Mouse (Mus musculus): Measurements from ENCODE around the gene Mrpl45. TPM values are rescaled to one million over a fixed set of nuclear protein-coding genes. Genes with fewer than 3 reads are reported as not detected.
A peak's percentile ranks its signal among the peaks of the same experiment; 100 is the strongest.

Mrpl45 gene
- polyA plus RNA-seq, 1 experiment from 2014 or later, result 44.6 TPM

DNA sequence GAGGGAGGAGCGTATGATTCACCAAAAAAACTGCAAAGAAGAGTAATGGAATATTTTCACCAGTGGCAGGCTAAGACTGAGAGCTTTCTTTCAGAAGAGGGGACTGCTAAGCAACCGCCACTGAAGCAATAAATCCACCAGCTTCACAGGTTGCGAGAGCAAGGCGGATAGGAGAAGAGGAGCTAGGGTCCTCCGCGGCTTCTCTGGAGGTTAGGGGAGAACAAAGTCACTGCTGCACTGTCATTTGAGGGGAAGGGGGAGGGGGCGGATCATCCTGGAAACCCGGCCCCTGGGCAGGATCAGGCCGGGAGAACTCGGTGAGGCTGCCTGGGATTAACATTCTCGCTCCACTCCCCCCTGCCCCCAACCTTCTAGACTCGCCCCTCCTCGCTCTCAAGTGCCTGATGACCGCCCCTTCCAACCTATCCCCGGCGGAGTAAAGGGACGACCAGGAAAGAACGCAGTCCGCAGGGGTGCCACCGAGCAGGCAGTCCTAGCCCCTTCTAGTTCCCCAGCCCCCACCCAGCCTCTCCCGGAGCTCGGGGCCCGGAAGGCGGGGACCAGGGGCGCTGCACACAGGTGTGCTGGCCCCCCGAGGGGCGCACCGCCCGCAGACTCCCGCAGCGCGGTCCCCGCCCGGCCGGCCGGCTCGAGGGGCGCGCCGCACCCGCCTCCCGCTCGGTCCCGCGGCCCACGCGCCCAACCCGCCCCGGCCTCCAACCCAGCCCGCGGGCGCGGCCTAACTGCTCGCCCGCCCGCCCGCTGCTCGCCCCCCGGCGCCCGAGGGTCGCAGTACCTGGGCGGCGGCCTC lies 35.9 kb upstream of the Mrpl45 start:
- Histone ChIP-seq H3K4me3 (peak overlapping the region; percentile 100), H3K27me3 (no peaks in the 10 kb centered on the region), H3K4me2 (peak overlapping the region; percentile 79), H3K9me3 (no peaks in the 10 kb centered on the region), H3K4me1 (peaks cover 21% of the 10 kb centered on the region), H3K9ac (peak overlapping the region; percentile 100), H3K27ac (peak overlapping the region; percentile 98), H3K36me3 (no peaks in the 10 kb centered on the region)
- peak; percentile 82 for ATAC-seq (ENCODE audit: borderline replicate concordance, extremely low read depth, low FRiP score, low TSS enrichment)
- WGBS, result under 1% methylated on average over 54 of the region's 64 CpGs

DNA sequence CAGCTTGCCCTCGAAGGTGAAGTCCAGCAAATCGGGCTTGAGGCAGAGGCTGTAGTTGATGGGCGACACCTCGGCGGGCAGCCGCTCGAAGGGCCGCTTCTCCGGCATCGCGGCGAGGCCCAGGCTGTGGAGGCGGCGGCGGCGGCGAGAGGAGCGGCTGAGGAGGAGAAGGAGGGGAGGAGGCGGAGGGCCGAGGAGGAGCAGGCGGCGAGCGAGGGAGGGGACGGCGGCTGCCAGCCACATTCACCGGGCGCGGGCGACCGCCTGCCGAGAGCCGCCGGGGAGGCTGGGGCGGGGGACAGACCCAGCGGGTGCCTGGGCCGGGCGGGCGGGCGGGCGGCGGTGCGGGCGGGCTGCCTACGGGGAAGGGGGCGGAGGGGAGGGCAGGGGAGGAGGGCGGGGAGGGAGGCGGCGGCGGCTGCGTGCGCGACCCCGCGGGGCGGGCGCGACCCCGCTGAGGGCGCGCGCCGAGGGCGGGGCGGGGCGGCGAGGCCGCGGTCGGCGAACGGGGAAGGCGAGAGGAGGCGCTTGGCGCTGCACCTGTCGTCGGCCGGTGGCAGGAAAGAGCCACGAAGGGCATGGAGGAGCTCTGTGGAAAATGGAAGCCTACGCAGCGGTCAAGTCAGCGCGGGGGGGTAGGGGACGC lies 35.2 kb upstream of the Mrpl45 start, which contains the start of gene Npepps:
TSS of gene Npepps (minus strand) at position 423 of the 646 bp plus-strand sequence.
- H3K4me3 ChIP-seq, result peak within 1 kb of the TSS; percentile 100
- peak; percentile 84 for ATAC-seq (ENCODE audit: borderline replicate concordance, extremely low read depth, low FRiP score, low TSS enrichment)

DNA sequence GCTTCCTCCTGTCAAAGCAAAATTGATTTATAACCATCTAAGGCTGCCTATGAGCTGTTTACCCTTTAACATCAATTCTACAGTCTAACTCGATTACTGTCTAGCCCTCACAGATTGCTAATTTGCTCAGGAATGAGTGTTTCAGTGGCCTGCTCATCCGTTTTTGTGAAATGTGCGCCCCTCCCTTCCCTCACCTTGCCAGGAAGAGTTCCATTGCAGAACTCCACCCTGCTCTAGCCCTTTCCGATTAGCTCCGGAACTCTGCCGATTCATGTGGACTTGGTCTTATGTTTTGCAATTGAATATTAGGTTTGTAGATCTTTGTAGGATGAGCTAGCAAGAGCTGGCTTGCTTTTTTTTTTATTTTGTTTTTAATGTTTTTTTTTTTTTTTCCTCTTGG lies 33.3 kb upstream of the Mrpl45 start:
- Histone ChIP-seq H3K4me2 (no peak overlapping the region), H3K4me1 (peaks cover 21% of the 10 kb centered on the region), H3K36me3 (no peaks in the 10 kb centered on the region), H3K27ac (no peak overlapping the region), H3K4me3 (no peak overlapping the region), H3K27me3 (no peaks in the 10 kb centered on the region), H3K9me3 (no peaks in the 10 kb centered on the region), H3K9ac (no peak overlapping the region)
- ATAC-seq (ENCODE audit: borderline replicate concordance, extremely low read depth, low FRiP score, low TSS enrichment), result no peak
- 71% methylated on average over 6 of the region's 6 CpGs for WGBS

More for the DNA sequence above, 35.2 kb upstream of the Mrpl45 start, which contains the start of gene Npepps:
- peak within 1 kb of the TSS; percentile 98 for H3K27ac ChIP-seq
- no peaks in the 10 kb centered on the region for H3K9me3 ChIP-seq
- H3K4me2 ChIP-seq, result peak within 1 kb of the TSS; percentile 79
- H3K4me1 ChIP-seq, result peaks cover 21% of the 10 kb centered on the region
- peak within 1 kb of the TSS; percentile 100 for H3K9ac ChIP-seq
- 1% methylated on average over 61 of the region's 83 CpGs for WGBS
- no peaks in the 10 kb centered on the region for H3K27me3 ChIP-seq
- no peaks in the 10 kb centered on the region for H3K36me3 ChIP-seq

DNA sequence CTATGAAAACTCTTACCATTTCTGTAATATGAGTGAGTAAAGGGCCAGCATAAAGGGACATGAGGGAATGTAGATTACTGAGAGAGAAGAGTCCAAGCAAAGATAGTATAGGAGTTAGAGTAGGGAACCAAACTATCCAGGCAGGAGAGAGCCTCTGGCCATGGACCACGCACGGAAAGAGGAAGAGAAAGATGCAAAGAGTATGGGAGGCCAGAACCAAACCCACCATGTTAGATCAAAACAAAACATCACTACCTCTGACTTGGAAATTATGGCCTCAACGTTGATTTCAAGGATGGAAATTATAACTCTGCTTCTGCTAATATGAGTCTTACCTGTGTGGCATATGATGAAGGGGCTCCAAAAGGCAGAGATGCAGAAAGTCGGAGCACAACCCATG lies 30.7 kb upstream of the Mrpl45 start:
- Histone ChIP-seq H3K36me3 (no peaks in the 10 kb centered on the region), H3K4me1 (0 out of 2 replicates have a peak, but pooled peaks cover 6% of the 10 kb centered on the region), H3K4me2 (no peak overlapping the region), H3K27me3 (no peaks in the 10 kb centered on the region), H3K4me3 (no peak overlapping the region), H3K9ac (no peak overlapping the region), H3K27ac (no peak overlapping the region), H3K9me3 (no peaks in the 10 kb centered on the region)
- no peak for ATAC-seq (ENCODE audit: borderline replicate concordance, extremely low read depth, low FRiP score, low TSS enrichment)
- WGBS, result 69% methylated on average over 4 of the region's 4 CpGs

DNA sequence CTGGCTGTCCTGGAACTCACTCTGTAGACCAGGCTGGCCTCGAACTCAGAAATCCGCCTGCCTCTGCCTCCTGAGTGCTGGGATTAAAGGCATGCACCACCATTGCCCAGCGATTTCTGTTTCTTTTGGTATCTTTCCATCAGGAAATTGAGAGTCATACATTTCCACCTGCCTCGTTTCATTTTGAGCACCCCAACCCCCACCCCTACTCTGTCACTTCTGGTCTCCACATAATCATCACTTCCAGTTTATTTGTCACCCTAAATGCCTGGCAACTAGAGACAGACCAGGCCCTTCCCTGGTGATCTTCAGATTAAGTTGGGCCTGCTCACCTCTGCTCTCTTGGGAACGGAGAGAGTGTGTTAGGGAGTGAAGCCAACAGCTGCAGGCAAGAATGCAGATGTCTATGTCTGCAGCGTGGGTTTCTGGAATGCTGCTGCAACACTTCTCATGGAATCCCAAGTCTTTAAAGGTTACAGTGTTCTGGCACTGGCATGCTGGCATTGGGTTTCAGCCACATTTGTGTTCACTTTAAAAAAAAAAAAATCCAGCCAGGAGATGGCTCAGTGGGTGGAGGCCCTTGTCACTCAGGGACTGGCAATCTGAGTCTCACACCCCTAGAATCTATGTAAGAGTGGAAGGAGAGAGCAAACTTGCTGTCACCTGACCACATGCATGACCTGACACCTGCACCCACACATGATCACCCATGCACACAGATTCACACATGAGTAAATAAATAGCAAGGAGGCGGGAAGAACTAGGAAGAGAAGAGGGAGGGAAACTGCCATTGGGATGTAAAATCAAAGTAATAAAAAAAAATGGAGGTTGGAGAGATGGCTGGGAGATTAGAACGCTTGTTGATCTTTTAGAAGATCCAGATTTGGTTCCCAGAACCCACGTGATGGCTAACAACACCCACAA lies 29.4 kb upstream of the Mrpl45 start:
- Histone ChIP-seq H3K4me1 (0 out of 2 replicates have a peak, but pooled peaks cover under 1% of the 10 kb centered on the region), H3K9ac (no peak overlapping the region), H3K36me3 (no peaks in the 10 kb centered on the region), H3K9me3 (no peaks in the 10 kb centered on the region), H3K4me2 (no peak overlapping the region), H3K27me3 (no peaks in the 10 kb centered on the region), H3K4me3 (no peak overlapping the region), H3K27ac (no peak overlapping the region)
- 60% methylated on average over 9 of the region's 9 CpGs for WGBS
- no peak for ATAC-seq (ENCODE audit: borderline replicate concordance, extremely low read depth, low FRiP score, low TSS enrichment)

DNA sequence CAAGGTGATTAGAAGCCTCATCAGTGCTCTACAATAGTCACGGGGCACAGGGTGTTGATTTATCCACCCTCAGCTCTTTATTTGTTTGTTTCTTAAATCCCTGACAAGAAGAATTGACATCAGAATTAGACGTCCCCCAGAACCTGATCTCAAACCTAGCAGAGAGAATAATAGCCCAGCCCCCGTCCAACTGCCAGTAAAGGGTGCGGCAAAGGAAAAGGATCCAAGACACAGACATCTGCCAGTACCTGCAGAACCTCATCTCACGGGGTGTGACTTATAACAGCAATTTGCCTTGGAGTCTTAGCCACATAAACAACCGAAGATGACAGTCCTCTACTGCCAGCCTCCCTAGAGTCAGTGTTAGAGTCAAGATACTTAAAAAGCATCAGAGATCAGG lies 28.5 kb upstream of the Mrpl45 start:
- Histone ChIP-seq H3K27ac (no peak overlapping the region), H3K9ac (no peak overlapping the region), H3K27me3 (no peaks in the 10 kb centered on the region), H3K4me3 (no peak overlapping the region), H3K4me1 (no peaks in the 10 kb centered on the region), H3K9me3 (no peaks in the 10 kb centered on the region), H3K4me2 (no peak overlapping the region), H3K36me3 (no peaks in the 10 kb centered on the region)
- ATAC-seq (ENCODE audit: borderline replicate concordance, extremely low read depth, low FRiP score, low TSS enrichment), result no peak
- WGBS, result 37% methylated on average over 6 of the region's 6 CpGs

DNA sequence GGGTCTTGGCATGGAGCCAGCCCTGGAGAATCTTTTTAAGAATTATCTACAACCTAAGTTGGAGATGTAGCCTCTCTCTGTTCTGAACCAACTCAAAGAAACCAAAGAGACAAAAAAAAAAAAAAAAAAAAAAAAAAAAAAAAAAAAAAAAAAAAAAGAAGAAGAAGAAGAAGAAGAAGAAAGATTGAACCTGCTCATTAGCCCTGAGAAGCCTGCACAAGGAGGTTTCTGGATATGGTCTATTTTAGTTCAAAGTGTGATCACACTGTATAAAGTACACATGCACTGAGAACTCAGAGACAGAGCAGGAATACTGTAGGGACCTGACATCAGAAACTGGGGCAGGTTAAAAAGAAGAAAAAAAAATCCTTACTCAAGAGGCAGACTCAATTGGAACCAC lies 27.9 kb upstream of the Mrpl45 start:
- H3K4me3 ChIP-seq, result no peak overlapping the region
- H3K9ac ChIP-seq, result no peak overlapping the region
- H3K9me3 ChIP-seq, result no peaks in the 10 kb centered on the region
- H3K4me1 ChIP-seq, result no peaks in the 10 kb centered on the region
- no peak overlapping the region for H3K27ac ChIP-seq
- no peaks in the 10 kb centered on the region for H3K27me3 ChIP-seq
- H3K4me2 ChIP-seq, result no peak overlapping the region
- H3K36me3 ChIP-seq, result no peaks in the 10 kb centered on the region
- ATAC-seq (ENCODE audit: borderline replicate concordance, extremely low read depth, low FRiP score, low TSS enrichment), result no peak

DNA sequence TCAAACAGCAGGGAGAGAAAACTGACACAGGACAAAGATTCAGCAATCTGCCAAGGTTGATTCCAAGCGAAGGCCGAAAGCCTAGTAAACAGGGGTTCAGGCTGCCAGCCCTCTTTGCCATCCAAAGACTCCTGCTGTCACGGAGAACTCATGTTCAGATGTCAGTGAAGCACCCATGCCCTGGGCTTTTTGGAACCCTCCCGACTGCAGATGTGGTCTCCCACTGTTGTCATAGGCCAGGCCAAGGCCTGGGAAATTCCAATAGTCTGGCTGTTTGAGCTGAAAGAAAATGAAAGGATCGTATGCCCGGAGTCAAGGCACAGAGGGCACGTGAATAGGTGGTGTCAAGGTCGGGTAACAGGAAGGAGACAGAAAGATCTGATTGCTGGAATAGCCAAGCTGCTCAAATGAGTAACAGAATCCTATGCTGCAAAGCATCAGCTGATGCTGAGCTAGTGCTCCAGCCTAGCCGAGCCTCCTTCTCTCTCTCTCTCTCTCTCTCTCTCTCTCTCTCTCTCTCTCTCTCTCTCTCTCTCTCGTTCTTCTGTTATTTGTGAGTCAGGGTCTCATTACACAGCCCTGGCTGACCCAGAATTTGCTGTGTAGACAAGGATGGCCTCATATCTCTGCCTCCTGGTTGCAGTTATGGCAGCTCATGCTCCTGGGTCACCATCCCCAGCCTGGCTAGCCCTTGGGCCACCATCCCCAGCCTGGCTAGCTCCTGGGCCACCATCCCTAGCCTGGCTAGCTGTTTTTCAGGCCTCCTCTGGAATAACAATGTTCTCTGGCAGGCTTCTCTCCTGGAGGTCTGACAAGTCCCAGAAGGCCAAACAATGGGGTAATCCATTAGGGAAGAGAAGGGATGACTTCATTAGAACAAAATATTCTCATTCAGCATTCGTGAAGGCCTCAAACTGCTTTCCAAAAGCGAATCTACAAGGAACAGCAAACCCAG lies 26.0 kb upstream of the Mrpl45 start:
- Histone ChIP-seq H3K4me1 (no peaks in the 10 kb centered on the region), H3K27ac (no peak overlapping the region), H3K4me2 (no peak overlapping the region), H3K4me3 (no peak overlapping the region), H3K9ac (no peak overlapping the region), H3K9me3 (no peaks in the 10 kb centered on the region), H3K36me3 (no peaks in the 10 kb centered on the region), H3K27me3 (no peaks in the 10 kb centered on the region)
- no peak for ATAC-seq (ENCODE audit: borderline replicate concordance, extremely low read depth, low FRiP score, low TSS enrichment)
- WGBS, result 45% methylated on average over 12 of the region's 12 CpGs

DNA sequence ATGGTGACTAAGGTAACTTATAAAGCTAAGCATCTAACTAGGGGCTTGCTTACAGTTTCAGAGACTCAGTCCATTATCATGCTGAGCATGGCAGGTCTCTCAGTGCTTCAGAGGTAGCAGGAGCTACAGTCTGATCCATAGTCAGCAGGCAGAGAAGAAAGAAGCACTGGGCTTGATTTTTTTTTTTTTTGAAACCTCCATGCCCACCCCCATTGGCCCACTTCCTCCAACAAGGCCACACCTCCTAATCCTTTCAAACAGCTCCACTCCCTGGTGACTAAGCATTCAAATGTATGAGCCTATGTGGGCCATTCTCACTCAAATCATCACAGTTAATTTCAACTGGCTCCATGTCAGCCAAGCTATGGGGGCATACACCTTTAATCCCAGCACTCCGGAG lies 22.8 kb upstream of the Mrpl45 start:
- no peaks in the 10 kb centered on the region for H3K9me3 ChIP-seq
- no peak overlapping the region for H3K9ac ChIP-seq
- H3K27me3 ChIP-seq, result no peaks in the 10 kb centered on the region
- H3K4me3 ChIP-seq, result no peak overlapping the region
- no peak overlapping the region for H3K27ac ChIP-seq
- 80% methylated on average over 1 of the region's 1 CpGs for WGBS
- no peak overlapping the region for H3K4me2 ChIP-seq
- H3K4me1 ChIP-seq, result no peaks in the 10 kb centered on the region
- H3K36me3 ChIP-seq, result no peaks in the 10 kb centered on the region
- ATAC-seq (ENCODE audit: borderline replicate concordance, extremely low read depth, low FRiP score, low TSS enrichment), result no peak

DNA sequence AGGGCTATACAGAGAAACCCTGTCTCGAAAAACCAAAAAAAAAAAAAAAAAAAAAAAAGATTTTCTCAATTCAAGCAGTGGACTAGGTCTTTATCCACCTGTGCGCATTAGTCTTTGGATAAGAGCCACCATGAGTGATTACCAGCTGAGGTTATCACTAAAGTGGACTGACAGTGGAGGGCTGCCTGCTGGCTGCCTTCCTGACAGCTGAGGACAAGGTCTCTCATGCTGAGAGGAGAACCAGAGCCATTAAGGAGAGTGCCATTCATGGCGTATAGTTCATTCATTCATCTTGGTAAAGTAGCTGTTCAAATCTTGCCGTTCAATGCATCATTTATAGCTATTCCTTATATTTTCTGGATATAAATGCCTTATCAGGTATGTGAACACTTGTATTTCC lies 19.0 kb upstream of the Mrpl45 start:
- WGBS, result 79% methylated on average over 3 of the region's 4 CpGs
- no peak overlapping the region for H3K4me3 ChIP-seq
- H3K27me3 ChIP-seq, result no peaks in the 10 kb centered on the region
- H3K36me3 ChIP-seq, result no peaks in the 10 kb centered on the region
- H3K27ac ChIP-seq, result no peak overlapping the region
- H3K4me2 ChIP-seq, result no peak overlapping the region
- no peaks in the 10 kb centered on the region for H3K4me1 ChIP-seq
- no peak for ATAC-seq (ENCODE audit: borderline replicate concordance, extremely low read depth, low FRiP score, low TSS enrichment)
- no peaks in the 10 kb centered on the region for H3K9me3 ChIP-seq
- no peak overlapping the region for H3K9ac ChIP-seq

DNA sequence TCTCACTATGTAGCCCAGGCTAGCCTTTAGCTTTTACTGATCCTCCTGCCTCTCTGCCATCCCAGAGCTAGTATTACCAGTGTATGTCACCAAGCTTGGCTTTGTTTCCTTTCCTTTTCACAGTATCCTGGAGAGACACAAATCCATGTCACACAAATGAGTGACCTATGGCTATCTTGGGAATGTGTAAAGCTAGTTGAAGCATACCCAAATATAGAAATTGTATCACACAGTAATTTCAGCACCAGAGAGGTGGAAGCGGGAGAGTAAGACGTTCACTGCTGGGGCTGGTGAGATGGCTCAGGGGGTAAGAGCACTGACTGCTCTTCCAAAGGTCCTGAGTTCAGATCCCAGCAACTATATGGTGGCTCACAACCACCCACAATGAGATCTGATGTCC lies 15.6 kb upstream of the Mrpl45 start:
- Histone ChIP-seq H3K27me3 (no peaks in the 10 kb centered on the region), H3K4me3 (no peak overlapping the region), H3K27ac (no peak overlapping the region), H3K36me3 (no peaks in the 10 kb centered on the region), H3K9ac (no peak overlapping the region), H3K4me2 (no peak overlapping the region), H3K9me3 (no peaks in the 10 kb centered on the region), H3K4me1 (peaks cover 12% of the 10 kb centered on the region)
- ATAC-seq (ENCODE audit: borderline replicate concordance, extremely low read depth, low FRiP score, low TSS enrichment), result no peak
- 78% methylated on average over 2 of the region's 2 CpGs for WGBS

Data from lung, embryonic 15.5 days (tissue).